Mouse (Mus musculus) urinary bladder, postnatal 36 days (tissue): ENCODE measurements at regions not wholly inside any gene's neighbourhood (a gene's known extent, or its start where the extent isn't known, plus 50 kb on each side); places are given as distances from the start of the nearest gene placed in this dataset.

Experiments used
- DNase-seq, 2 experiments: peaks; one replicate each; pipeline ENCODE4 v3.0.0; 2022; ENCODE audit warnings: low spot score in 2 of 2, mixed read lengths in 1 of 2

DNA sequence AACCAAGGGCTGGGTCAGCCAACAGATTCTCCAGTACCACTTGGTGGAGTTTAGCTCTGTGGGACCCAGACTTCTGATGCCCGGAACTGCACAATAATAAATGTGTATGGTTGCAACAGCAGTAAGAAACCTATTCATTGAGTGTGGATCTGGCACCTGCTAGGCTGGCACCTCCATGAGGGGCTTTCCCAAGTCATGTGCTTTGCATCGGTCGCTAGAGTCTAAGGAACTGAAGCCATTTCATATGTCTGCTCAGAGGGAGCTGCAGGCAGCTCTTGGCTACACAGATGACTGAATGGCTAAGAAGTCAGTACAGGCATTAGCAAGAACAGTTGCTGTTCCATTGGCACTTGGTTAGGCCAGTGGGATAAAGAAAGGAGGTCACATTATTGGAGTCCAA, 65.6 kb upstream of the Bcl6 start:
- DNase-seq, result no peak

DNA sequence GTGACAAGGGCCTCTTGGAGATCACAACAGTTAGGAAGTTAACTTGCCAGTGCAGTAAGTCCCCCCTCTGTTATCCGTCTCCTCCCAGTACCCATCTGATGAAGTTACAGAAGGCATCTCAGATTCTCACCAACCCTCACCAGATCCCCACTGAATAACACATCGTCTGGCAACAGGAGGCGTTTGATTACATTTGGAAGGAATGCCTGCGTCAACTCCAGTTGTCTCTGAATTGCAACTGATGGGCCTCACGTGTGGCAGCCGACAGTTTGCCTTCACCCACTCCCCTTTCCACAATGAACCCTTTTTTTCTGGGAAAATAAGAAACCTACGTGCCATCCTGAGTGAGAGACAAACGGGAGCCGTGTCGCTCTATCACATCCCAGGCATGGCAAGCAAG, 64.8 kb upstream of the Bcl6 start:
- DNase-seq, result no peak

DNA sequence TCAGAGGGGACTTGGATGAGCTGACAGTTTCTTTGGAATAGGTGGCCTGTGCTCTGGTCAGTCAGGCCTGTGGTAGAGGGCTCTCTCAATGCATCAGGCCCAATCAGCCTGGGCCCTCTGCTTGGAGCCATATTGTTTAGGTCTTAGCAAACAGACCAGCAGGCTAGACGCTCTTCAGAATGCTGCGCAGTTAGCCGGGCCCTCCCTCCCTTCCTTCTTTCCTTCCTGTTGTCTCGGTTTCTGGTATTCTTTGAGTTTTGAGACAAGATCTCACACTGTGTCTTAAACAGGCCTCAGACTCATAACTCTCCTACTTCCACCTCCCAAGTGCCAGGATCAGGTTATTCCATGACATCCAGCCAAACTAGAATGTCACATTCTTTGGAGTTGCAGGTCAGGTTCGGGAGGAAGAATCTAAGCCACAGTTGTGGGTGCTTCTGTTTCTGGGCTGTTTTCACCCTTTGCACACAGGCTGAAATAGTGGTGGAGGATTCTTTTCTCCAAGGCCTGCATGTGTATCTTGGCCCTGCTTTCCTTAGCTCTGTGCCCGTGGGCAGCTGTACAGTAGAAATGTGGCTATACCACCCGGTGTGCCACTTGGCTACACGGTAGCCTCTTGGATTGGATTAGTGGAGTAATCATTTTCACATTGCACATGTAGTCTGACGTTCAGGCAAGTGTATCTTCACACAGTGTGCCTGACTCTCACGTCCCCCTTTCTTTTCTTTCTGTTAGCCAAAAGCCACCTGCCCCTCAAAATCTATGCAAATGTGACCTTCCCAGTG, 62.4 kb upstream of the Bcl6 start:
- no peak for DNase-seq

DNA sequence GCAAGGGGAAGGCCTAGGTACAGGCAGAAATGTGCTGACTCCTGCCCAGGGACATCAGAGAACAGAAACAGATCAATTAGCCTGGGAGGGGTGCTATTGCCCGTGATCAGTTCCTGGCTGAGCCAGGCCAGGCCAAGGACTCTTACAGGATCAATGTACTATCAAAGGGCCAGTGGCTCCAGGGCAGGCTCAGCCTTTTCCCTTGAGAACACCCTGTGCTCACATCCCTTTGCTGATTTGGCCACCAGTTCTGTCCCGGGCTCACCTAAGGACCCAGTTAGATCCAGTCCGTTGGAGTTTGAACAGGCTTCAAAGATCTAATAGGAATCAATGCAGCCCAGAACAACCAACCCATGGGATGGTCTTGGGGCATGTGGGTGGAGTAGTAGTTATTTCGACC, 55.1 kb upstream of the Bcl6 start:
- no peak for DNase-seq

DNA sequence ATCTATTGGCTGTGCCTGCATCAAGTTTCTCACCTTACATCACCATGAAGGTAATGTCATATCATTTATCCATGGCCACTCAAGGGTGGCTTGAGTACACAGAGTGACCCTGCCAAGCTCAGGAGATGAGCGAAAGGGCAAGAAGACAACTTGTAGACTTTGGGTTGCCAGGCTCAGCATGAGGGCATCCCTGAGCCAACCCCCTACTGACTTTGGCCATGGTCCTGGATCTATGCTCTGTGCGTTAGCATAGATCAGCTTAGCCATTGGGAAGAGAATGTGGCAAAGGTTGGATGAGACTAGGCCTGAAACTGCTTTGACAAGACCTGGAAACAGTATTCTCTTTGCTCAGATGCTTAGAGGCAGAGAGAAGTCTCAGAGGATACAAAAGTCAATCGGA, 54.3 kb upstream of the Bcl6 start:
- DNase-seq, result no peak

DNA sequence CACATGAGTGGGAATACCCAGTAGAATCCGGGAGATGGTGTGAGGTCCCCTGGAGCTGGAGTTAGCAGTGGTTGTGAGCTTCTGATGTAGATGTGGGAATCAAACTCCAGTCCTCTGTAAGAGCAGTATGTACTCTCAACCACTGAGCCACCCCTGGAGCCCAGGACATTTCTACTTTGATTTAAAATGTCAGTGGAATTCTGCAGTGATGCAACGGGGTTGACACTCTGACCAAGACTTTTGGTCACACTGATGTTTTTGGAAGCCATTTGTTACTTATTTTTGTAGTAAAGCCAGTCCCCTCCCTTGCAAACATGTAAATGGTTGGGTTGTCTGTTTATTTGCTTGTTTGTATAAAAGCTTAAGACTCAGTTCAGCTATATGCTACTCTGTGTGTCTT, 53.6 kb upstream of the Bcl6 start:
- DNase-seq, result no peak

DNA sequence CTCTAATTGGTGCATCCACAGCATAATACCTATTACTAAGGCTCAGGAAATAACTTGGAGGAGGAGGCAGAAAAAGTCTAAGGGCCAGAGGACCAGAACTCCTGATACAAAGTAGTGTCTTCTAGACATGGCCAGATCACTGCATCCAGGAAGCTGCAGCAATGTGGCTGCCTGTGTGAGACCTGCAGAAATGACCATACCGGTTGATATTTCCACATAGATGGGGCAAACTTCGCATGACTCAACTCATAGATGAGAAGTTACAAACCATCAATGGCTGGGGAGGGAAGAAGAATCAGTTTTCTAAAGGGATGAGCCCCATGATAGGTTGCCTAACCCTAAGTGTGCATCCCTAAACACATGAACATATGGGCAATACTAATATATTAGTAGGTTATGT, 52.8 kb upstream of the Bcl6 start:
- no peak for DNase-seq

DNA sequence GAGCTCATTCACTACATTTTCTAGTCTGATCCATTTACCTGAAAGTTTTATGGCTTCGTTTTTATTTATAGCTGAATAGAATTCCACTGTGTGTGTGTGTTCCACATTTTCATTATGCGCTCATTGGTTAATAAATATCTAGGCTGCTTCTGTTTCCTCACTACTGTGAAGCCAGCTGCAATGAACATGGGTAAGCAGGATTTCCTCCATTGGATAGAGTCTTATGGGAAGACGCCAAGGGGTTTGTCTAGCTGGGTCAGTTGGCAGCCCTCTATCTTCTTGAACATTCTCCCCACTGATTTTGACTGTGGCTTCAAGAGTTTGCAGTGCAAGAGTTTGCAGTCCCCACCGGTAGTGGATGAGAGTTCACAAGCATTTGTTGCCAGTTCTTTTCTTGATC, 51.1 kb upstream of the Bcl6 start:
- DNase-seq, result no peak
